ENCODE assay signal across 19 mouse cellular contexts in the genomic region with DNA sequence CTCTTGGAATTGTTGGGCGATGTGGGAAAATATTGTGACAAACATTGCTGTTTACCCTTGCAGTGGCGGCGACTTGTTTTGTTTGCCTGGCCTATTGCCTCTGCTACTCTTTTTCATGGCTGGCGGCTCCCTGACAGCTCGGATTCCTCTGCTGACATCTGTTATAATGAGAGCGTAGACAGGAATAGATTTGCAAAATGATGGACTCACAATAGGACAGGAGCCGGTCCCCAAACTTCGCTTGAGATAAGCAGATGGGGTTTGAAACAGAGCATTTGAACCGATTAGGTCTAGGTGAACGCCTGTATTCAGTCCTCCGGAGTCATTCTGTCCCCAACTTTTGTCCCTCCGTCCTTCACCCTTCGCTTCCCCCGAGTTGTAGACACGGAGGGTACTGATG. TPM values are rescaled to one million over a fixed set of nuclear protein-coding genes. Genes with fewer than 3 reads are reported as not detected.
A peak's percentile ranks its signal among the peaks of the same experiment; 100 is the strongest.
DNase-seq lines count a peak whose midpoint lies in the region; ATAC-seq and TF ChIP-seq lines count a peak whose summit lies in the region.
"Had no signal": no experiment of that assay in that cellular context is flagged by ENCODE, and none has a peak within 500 bp of the region (broad histone marks: within the 10 kb centered on the region; RNA-seq: fewer than 3 reads in every experiment).

No protein-coding gene starts in this region.

- no peak overlapping the region for H3K27ac ChIP-seq in forebrain, postnatal 0 days (ENCODE audit: low read depth, low read length)
- H3K27ac ChIP-seq in midbrain, embryonic 12.5 days (replicated peaks): peak overlapping the region; percentile 66
- no peak overlapping the region for H3K27ac ChIP-seq in intestine, embryonic 15.5 days
- H3K27ac ChIP-seq: heart, embryonic 15.5 days; limb, embryonic 13.5 days had no signal

- H3K4me2 ChIP-seq in forebrain, postnatal 0 days (ENCODE audit: low read depth): no peak overlapping the region
- H3K4me2 ChIP-seq in midbrain, embryonic 12.5 days (replicated peaks): 0 out of 2 replicates have a peak overlapping the region, but pooled peaks have one; percentile 17
- no peak overlapping the region for H3K4me2 ChIP-seq in intestine, embryonic 15.5 days (replicated peaks)
- H3K4me2 ChIP-seq: limb, embryonic 13.5 days had no signal

- no peaks in the 10 kb centered on the region for H3K27me3 ChIP-seq in forebrain, postnatal 0 days (ENCODE audit: insufficient read depth, low read length)
- no peaks in the 10 kb centered on the region for H3K27me3 ChIP-seq in midbrain, embryonic 12.5 days
- no peaks in the 10 kb centered on the region for H3K27me3 ChIP-seq in intestine, embryonic 15.5 days (replicated peaks)

- no peaks in the 10 kb centered on the region for H3K9me3 ChIP-seq in forebrain, postnatal 0 days (ENCODE audit: low read length)
- H3K9me3 ChIP-seq in midbrain, embryonic 12.5 days: no peaks in the 10 kb centered on the region
- H3K9me3 ChIP-seq in intestine, embryonic 15.5 days: no peaks in the 10 kb centered on the region
- H3K9me3 ChIP-seq: heart, embryonic 15.5 days; limb, embryonic 13.5 days had no signal

- peak; percentile 64 for ATAC-seq in forebrain, postnatal 0 days
- ATAC-seq in midbrain, embryonic 12.5 days (ENCODE audit: low FRiP score, low read depth): no peak
- ATAC-seq in intestine, embryonic 15.5 days: no peak
- no peak for ATAC-seq in erythroid progenitor cell, adult 5-6 weeks (replicated peaks; ENCODE audit: low FRiP score, poor library complexity, severe bottlenecking)
- ATAC-seq: intestine, postnatal 0 days; liver, postnatal 0 days had no signal

- 24% methylated on average over 15 of the region's 15 CpGs for WGBS in forebrain, postnatal 0 days
- 40% methylated on average over 15 of the region's 15 CpGs for WGBS in midbrain, embryonic 12.5 days
- 86% methylated on average over 15 of the region's 15 CpGs for WGBS in intestine, embryonic 15.5 days

- H3K4me1 ChIP-seq in forebrain, postnatal 0 days (ENCODE audit: insufficient read depth): no peaks in the 10 kb centered on the region
- H3K4me1 ChIP-seq in midbrain, embryonic 12.5 days: peaks cover 28% of the 10 kb centered on the region
- H3K4me1 ChIP-seq in intestine, embryonic 15.5 days (replicated peaks): no peaks in the 10 kb centered on the region
- H3K4me1 ChIP-seq: limb, embryonic 13.5 days had no signal

- no peaks in the 10 kb centered on the region for H3K36me3 ChIP-seq in forebrain, postnatal 0 days (ENCODE audit: insufficient read depth)
- no peaks in the 10 kb centered on the region for H3K36me3 ChIP-seq in midbrain, embryonic 12.5 days
- no peaks in the 10 kb centered on the region for H3K36me3 ChIP-seq in intestine, embryonic 15.5 days
- H3K36me3 ChIP-seq: heart, embryonic 15.5 days; limb, embryonic 13.5 days had no signal

- DNase-seq in layer of hippocampus, postnatal 14 days (ENCODE audit: low spot score in 2 of 2): peak; percentile 16 to 51
- no peak for DNase-seq in layer of hippocampus, adult 9-10 months (ENCODE audit: low spot score)
- DNase-seq in forebrain, postnatal 0 days: peak; percentile 41
- DNase-seq in thymus, postnatal 14 days: no peak
- DNase-seq: adrenal gland, postnatal 14 days; kidney, postnatal 36 days; liver, postnatal 0 days; lung, postnatal 4 days had no signal

- H3K4me3 ChIP-seq in forebrain, postnatal 0 days (ENCODE audit: low read depth, low read length): no peak overlapping the region
- no peak overlapping the region for H3K4me3 ChIP-seq in midbrain, embryonic 12.5 days
- no peak overlapping the region for H3K4me3 ChIP-seq in intestine, embryonic 15.5 days (replicated peaks)
- H3K4me3 ChIP-seq: heart, embryonic 15.5 days; limb, embryonic 13.5 days had no signal

- H3K9ac ChIP-seq in forebrain, postnatal 0 days: no peak overlapping the region
- no peak overlapping the region for H3K9ac ChIP-seq in midbrain, embryonic 12.5 days (replicated peaks)
- no peak overlapping the region for H3K9ac ChIP-seq in intestine, embryonic 15.5 days
- H3K9ac ChIP-seq: heart, embryonic 15.5 days; limb, embryonic 13.5 days; liver, postnatal 0 days had no signal

- no peak for TF ChIP-seq CTCF in forebrain, postnatal 0 days (IDR thresholded peaks at IDR 0.05; ENCODE audit: low read depth)

RNA-seq across cellular contexts. Expression of gene 1700113H08Rik, which starts 22.0 kb away (rescaled TPM):
- not detected for total RNA-seq in layer of hippocampus, postnatal 14 days (2021)
- total RNA-seq in forebrain, postnatal 0 days (2014; rRNA removed): not detected in 2 replicates
- polyA plus RNA-seq in forebrain, postnatal 0 days (2015; fragmentation: Nextera tagmentation; extraction: Ambion mirVana): 0.27 and 0.30 TPM in 2 replicates
- 0.22 and 0.56 TPM in 2 replicates for polyA plus RNA-seq in midbrain, embryonic 12.5 days (2016; fragmentation: Nextera tagmentation; extraction: Ambion mirVana)
- polyA plus RNA-seq in intestine, embryonic 15.5 days (2015; fragmentation: Nextera tagmentation; extraction: Ambion mirVana): not detected in 2 replicates
- total RNA-seq in erythroid progenitor cell, adult 5-6 weeks (2015; ENCODE audit: low replicate concordance): 2.2 TPM in 1 of 2 replicates, not detected in the other
- total RNA-seq in erythroid progenitor cell, adult 5-6 weeks (2017; ENCODE audit: low replicate concordance): not detected in 2 replicates
- total RNA-seq: adrenal gland, postnatal 14 days; ES-E14; gastrocnemius, postnatal 4 days; left cerebral cortex, adult 18-20 months had no signal
- polyA plus RNA-seq: C2C12; limb, embryonic 13.5 days; liver, postnatal 0 days; stomach, embryonic 16.5 days had no signal

RNA-seq across cellular contexts. Expression of gene Stab2, which starts 28.0 kb away (rescaled TPM):
- total RNA-seq in layer of hippocampus, postnatal 14 days (2021): under 1 TPM; 0.18 to 0.38 TPM
- 0.19 and 0.31 TPM in 2 replicates for total RNA-seq in forebrain, postnatal 0 days (2014; rRNA removed)
- polyA plus RNA-seq in forebrain, postnatal 0 days (2015; fragmentation: Nextera tagmentation; extraction: Ambion mirVana): 0.04 and 0.08 TPM in 2 replicates
- 0.04 and 0.12 TPM in 2 replicates for polyA plus RNA-seq in midbrain, embryonic 12.5 days (2016; fragmentation: Nextera tagmentation; extraction: Ambion mirVana)
- 1.1 TPM in 2 replicates for polyA plus RNA-seq in intestine, embryonic 15.5 days (2015; fragmentation: Nextera tagmentation; extraction: Ambion mirVana)
- total RNA-seq in erythroid progenitor cell, adult 5-6 weeks (2015; ENCODE audit: low replicate concordance): 0.84 and 20.2 TPM in 2 replicates
- 0.15 and 1.4 TPM in 2 replicates for total RNA-seq in erythroid progenitor cell, adult 5-6 weeks (2017; ENCODE audit: low replicate concordance)

Comparison
In these comparisons a context has a peak if more than half of its experiments do, and no peak if none do; other contexts are left out.
1. DNase-seq: peak in layer of hippocampus, postnatal 14 days (2 of 2) and forebrain, postnatal 0 days (single experiment); none in layer of hippocampus, adult 9-10 months (single experiment) and thymus, postnatal 14 days (single experiment).